Mouse (Mus musculus) thymus, postnatal 4 days (tissue): ENCODE results near the gene Cab39l.
A peak's percentile ranks its signal among the peaks of the same experiment; 100 is the strongest.

ENCODE experiments used
- DNase-seq: peaks from one replicate; pipeline ENCODE4 v3.0.0; 2021

Gene Cab39l

GRCm38 (mm10) chr14:59513922-59514444 is 73.2 kb downstream of the Cab39l start:
- DNase-seq, result no peak

- no peak for DNase-seq
Measured at GRCm38 (mm10) chr14:59525843-59526242, 85.1 kb downstream of the Cab39l start.

- no peak for DNase-seq
Measured at GRCm38 (mm10) chr14:59530801-59531200, 90.0 kb downstream of the Cab39l start.

GRCm38 (mm10) chr14:59532986-59533385 is 92.2 kb downstream of the Cab39l start:
- no peak for DNase-seq

GRCm38 (mm10) chr14:59533908-59534307 is 93.1 kb downstream of the Cab39l start:
- no peak for DNase-seq

- no peak for DNase-seq
Measured at GRCm38 (mm10) chr14:59537829-59538432, 97.2 kb downstream of the Cab39l start.

- DNase-seq, result no peak
Measured at GRCm38 (mm10) chr14:59540230-59540629, 99.5 kb downstream of the Cab39l start.

GRCm38 (mm10) chr14:59540761-59541160 is 100.0 kb downstream of the Cab39l start:
- no peak for DNase-seq

- DNase-seq, result no peak
Measured at GRCm38 (mm10) chr14:59543158-59543826, 102.5 kb downstream of the Cab39l start.

GRCm38 (mm10) chr14:59543956-59544355 is 103.2 kb downstream of the Cab39l start:
- no peak for DNase-seq

GRCm38 (mm10) chr14:59546162-59546880 is 105.5 kb downstream of the Cab39l start:
- DNase-seq, result no peak

- no peak for DNase-seq
Measured at GRCm38 (mm10) chr14:59547530-59547929, 106.8 kb downstream of the Cab39l start.

- no peak for DNase-seq
Measured at GRCm38 (mm10) chr14:59548532-59548931, 107.8 kb downstream of the Cab39l start.

- no peak for DNase-seq
Measured at GRCm38 (mm10) chr14:59549106-59549505, 108.3 kb downstream of the Cab39l start.

GRCm38 (mm10) chr14:59550841-59551240 is 110.1 kb downstream of the Cab39l start:
- DNase-seq, result no peak

- no peak for DNase-seq
Measured at GRCm38 (mm10) chr14:59551956-59552355, 111.2 kb downstream of the Cab39l start.

GRCm38 (mm10) chr14:59554025-59554424 is 113.3 kb downstream of the Cab39l start:
- DNase-seq, result no peak

GRCm38 (mm10) chr14:59555018-59555417 is 114.2 kb downstream of the Cab39l start:
- DNase-seq, result no peak

- peak; percentile 80 for DNase-seq
Measured at GRCm38 (mm10) chr14:59555928-59556531, 115.3 kb downstream of the Cab39l start.

GRCm38 (mm10) chr14:59557071-59557470 is 116.3 kb downstream of the Cab39l start:
- DNase-seq, result no peak

GRCm38 (mm10) chr14:59557886-59558285 is 117.1 kb downstream of the Cab39l start:
- DNase-seq, result no peak

- no peak for DNase-seq
Measured at GRCm38 (mm10) chr14:59566756-59567155, 126.0 kb downstream of the Cab39l start.

GRCm38 (mm10) chr14:59576385-59576784 is 135.6 kb downstream of the Cab39l start:
- DNase-seq, result no peak
